Mouse (Mus musculus) ovary, adult 18-20 months (tissue): ENCODE measurements around the gene Dnajc16.
"Not testable (repeated sequence)": the region's sequence is repeated elsewhere in the genome, so short reads cannot be mapped to it uniquely, and the experiment has no call there.

Experiments used
- DNase-seq: peaks from one replicate; pipeline ENCODE4 v3.0.0; 2022; ENCODE audit warnings: low spot score, mixed read lengths

Dnajc16 gene

GRCm38 (mm10) chr4:141796356-141796755 is 5.6 kb upstream of the Dnajc16 start:
- peak; percentile 32 for DNase-seq

DNA sequence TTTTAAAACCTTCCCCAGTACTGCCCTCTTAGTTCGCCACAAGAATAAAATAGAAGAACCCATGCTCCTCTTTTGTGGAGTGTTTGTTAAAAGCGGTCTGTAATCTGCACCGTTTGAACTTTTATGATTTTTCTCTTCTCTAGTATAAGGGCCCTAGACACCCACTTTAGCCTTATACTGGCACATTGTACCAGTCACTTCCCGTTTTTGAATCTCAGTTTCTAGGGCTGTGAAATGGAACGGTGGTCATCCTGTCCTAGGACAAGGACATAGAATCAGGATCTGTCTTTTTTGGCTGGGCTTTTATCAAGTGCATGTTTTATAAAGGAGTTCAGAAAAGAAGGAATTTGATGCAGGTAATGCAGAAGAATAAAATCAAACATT is 3.4 kb upstream of the Dnajc16 start:
- DNase-seq = no peak

DNA sequence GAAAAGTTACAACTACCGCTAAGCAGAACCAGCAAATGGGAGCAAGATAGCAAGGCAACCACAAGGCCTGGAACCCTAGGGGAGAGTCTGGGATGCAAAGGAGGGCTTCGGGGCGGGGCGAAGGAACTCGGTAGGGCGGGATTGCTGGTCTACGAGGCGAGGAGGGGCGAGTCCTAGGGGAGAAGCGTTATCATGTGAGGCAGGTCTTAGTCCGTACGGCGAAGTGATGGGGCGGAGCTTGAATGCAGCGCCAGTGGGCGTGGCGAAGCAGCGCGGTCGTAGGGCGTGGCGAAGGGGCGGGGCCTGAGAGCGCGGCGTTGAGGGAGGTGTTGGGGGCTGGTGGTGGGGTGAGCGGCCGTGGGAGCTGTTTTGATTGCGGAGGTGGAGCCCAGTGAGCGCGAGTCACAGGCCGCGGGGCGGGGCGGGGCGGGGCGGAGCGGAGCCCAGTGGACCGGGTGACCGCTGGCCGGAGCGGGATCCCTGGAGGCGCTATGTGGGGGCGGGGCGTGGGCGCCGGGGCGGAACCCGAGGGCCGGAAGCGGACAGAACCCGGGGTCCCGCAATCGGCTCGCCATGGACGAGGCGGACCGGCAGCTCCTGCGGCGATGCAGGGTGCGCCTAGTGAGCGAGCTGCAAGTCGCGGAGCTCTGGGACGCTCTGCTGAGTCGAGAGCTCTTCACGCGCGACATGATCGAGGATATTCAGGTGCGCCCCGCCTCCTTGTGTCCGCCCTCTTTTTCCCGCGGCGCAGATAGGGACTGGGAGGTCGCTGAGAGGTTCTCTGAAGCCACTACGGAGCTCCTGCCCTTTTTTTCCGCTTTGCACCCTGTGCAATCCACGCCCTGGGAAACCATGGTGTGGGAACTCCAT is 2.8 kb upstream of the Dnajc16 start, which contains the start of gene Casp9:
Casp9 (plus strand) TSS at position 331 of the 870 bp plus-strand sequence.
- peak; percentile 97 for DNase-seq

- DNase-seq = no peak
Measured at GRCm38 (mm10) chr4:141792554-141793281, 2.0 kb upstream of the Dnajc16 start.

GRCm38 (mm10) chr4:141791951-141792350 is 1.2 kb upstream of the Dnajc16 start:
- no peak for DNase-seq

DNA sequence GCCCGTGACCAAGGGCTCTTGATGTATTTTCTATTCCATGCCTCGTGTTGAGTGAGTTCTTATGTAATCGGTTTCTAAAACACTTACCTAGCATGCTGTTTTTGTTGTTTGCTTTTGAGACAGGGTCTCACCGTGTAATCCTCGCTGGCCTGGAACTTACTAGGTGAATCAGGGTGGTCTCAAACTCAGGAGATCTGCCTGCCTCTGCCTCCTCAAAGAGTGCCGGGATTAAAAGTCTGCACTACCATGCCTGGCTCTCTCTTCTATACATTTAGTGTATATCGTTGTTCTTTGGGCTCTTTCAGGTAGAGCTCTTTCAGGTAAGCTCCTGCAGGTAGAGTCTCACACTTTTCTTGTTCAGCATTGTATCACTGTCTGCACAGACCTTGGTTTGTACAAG is 755 bp upstream of the Dnajc16 start:
- DNase-seq = no peak

DNA sequence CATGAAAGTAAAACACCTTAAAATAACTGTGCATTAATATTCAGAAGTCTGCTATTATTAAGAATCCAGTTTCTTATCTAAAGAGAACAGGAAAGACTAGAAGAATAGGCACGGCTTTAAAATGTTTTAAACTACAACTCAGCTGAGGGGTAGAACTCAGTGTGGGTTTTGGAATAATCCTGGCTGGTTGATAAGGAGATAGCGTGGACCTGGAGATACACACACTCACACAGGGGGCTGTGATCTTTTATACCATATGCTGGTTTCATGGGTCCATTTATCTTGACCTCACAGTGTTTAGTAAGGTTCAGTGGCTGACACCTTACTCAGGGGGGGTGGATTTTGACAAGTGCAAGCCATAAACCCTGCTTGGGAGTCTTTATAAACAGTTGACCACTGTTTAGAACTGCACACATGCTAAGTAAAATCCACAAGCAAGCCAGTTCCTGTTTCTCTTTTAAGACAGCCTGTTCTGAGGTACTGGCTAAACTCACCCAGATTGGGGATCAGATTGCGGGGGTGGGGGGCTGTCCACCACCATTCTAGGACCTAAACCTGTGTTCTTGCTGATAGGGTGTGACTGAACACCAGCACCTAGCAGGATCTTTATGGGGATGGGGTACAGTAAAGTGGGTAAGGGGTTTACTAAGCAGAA is 1.0 kb downstream of the Dnajc16 start:
- DNase-seq = no peak

DNA sequence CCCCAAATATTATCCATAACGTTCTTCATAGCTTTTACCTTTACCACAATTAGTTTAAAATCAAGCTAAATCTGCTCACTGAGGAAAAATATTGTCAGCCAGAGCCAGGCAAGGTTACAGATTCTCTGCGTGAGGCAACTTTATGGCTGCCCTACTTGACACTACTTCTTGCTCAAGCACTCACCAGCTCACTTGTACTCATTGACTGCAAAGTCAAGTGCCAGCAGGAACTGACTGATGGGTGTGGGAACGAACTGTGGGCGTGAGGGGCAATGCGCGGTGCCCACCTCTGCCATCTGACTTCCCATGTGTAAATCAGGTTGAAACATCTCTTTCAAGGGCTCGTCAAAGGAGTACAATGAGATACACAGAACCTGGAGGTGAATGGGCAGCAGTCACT is 3.3 kb downstream of the Dnajc16 start:
- DNase-seq = no peak

GRCm38 (mm10) chr4:141787046-141787445 is 3.7 kb downstream of the Dnajc16 start:
- no peak for DNase-seq

DNA sequence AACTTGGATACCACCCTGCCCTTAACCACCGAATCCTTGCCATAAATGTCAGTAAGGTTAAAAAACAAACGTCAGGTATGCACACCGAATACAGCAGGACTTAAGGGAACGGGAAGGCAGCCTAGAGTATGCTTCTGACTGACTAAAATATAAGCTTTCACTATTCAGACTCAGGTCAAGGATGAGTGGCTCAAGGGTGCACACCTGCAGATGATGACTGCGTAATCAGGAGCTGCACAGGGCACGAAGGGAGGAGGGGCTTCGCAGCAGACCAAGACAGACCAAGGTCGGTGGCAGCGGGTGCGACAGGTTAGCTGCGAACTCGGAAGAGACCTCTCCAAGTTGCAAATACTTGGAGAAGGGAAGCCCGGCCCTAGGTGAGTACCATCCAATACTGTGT is 4.6 kb downstream of the Dnajc16 start:
- no peak for DNase-seq

DNA sequence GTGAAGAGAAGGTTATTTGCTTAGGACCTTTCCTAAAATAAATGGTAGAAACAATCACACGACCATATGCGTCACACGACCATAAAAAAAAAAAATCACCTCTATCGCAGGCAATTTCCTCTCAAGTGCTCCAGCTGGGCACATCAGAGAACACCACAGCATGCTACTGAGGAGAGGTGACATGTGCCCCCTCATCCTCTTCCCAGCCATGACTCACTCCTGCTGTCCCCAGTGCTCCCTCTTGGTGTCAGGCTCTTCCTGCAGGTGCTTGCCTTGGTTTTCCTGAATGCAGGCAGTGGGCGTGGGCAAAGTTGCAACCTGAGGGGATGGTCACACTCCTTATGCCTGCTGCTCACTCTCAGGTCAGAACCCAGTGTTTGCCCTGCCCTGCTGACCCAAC is 5.9 kb downstream of the Dnajc16 start:
- no peak for DNase-seq

GRCm38 (mm10) chr4:141781201-141781985 is 9.3 kb downstream of the Dnajc16 start:
- DNase-seq = no peak

GRCm38 (mm10) chr4:141779828-141780227 is 10.9 kb downstream of the Dnajc16 start:
- no peak for DNase-seq

DNA sequence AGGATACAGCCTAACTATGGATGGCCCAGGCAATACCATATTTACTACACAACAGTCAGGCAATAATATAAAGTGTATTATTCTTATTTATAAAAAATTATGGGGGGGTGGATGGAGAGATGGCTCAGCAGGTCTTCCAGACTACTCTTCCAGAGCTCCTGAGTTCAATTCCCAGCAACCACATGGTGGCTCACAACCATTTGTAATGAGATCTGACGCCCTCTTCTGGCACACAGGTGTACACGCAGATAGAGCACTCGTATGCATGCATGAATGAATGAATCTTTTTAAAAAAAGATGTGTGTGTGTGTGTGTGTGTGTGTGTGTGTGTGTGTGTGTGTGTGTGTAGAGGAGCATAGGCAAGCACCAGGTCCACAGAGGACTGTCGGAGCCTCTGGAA is 17.7 kb downstream of the Dnajc16 start:
- not testable (repeated sequence) for DNase-seq

DNA sequence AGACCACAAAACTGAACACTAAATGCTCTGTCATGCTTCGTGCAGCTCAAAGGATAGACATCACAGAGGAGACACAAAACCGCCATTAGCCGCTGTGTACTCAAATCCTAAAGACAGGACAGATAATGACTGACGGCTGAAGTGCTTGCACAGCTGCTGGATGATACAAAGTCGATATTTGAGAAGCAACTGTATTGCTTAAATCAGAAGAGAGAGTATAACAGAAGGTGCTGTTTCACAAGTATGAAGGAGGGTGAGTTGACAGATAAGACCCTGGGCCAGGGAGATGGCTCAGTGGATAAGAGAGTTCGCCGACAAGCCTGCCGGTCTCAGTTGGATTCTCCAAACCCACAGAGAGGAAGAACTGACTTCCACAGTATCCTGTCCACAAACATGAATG is 18.9 kb downstream of the Dnajc16 start:
- no peak for DNase-seq

GRCm38 (mm10) chr4:141769501-141770160 is 21.1 kb downstream of the Dnajc16 start:
- DNase-seq = no peak

GRCm38 (mm10) chr4:141767353-141768036 is 23.2 kb downstream of the Dnajc16 start:
- DNase-seq = peak; percentile 56

DNA sequence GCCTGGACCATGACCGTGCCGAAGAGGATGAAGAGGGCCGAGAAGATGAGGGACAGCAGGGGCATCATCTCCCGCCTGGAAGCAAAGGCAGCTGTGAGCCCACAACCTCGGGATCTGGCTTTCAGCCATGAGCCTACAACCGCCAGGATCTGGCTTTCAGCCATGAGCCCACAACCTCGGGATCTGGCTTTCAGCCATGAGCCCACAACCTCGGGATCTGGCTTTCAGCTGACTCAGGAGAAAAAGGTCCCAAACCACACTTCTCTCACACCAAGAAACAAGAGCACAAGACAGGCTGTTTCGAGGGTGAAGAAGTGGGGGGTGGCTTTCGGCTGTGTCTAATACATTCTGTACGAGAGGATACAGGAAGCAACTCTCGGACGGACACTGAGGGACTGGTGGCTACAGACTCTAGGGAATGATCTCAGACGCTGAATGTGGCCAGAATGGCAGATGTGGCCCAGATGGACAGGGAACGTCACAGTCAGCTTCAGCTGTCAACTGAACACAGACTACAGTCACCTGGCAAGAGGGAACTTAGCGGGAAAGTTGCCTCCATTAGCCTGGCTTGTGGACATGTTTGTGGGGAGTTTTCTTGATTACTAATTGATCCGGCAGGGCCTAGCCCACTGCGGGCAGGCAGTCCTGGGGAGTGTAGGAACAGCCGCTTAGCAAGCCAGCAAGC is 23.9 kb downstream of the Dnajc16 start:
- peak; percentile 42 for DNase-seq

DNA sequence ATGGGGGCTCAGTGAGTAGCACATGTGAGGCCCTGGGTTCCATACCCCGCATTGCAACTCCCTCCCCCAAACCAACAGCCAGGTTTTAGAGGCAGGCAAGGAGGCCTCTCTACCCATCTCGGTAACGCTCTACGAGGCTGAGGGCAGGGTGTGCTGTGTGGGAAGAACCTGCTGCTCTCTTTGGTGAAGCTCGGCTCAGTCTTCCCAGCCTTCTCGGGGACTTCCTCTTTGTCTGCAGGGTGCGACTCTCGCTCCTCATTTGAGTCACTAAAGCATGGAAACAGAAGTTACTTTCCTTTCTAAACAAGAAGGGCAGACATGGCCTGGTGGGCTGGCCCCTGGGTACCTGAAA is 24.4 kb downstream of the Dnajc16 start:
- DNase-seq = no peak

DNA sequence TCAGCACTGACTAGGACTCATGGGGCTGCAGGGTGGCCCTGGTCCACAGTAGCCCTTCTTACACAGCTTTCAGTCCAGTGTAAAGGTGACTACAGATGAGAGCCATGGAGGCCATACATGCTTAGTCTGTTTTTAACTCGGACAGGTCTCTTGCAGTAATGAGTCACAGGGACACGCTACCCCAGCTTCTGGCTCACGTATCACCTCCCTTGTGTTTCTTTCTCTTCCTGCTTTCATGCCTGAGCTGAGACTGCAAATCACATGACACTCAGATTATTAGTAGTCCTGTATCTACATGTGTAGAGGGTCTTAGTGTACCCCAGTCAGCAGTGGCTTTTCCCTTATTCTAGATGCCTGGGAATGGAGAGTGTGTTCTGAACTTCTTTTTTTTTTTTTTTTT is 25.7 kb downstream of the Dnajc16 start:
- no peak for DNase-seq
